Mouse (Mus musculus) Muller cell, postnatal 12 days (primary cell): Measurements from ENCODE around the gene Cdk9.

Experiments
- DNase-seq: peaks from one replicate; pipeline ENCODE4 v3.0.0-alpha.2; 2015; ENCODE audit errors: inconsistent ontology term

Gene Cdk9

GRCm38 (mm10) chr2:32734480-32734879, 21.6 kb upstream of the Cdk9 start:
- no peak for DNase-seq

- no peak for DNase-seq
Measured at GRCm38 (mm10) chr2:32732695-32733094, 19.8 kb upstream of the Cdk9 start.

- no peak for DNase-seq
Measured at GRCm38 (mm10) chr2:32731911-32732310, 19.0 kb upstream of the Cdk9 start.

- DNase-seq: peak; percentile 56
Measured at GRCm38 (mm10) chr2:32730854-32731253, 18.0 kb upstream of the Cdk9 start.

GRCm38 (mm10) chr2:32729547-32729946, 16.7 kb upstream of the Cdk9 start:
- no peak for DNase-seq

GRCm38 (mm10) chr2:32728463-32728862, 15.6 kb upstream of the Cdk9 start:
- DNase-seq: no peak

- DNase-seq: peak; percentile 96
Measured at GRCm38 (mm10) chr2:32727435-32727834, 14.6 kb upstream of the Cdk9 start.

- DNase-seq: no peak
Measured at GRCm38 (mm10) chr2:32724832-32725790, 12.2 kb upstream of the Cdk9 start.

- no peak for DNase-seq
Measured at GRCm38 (mm10) chr2:32724149-32724548, 11.3 kb upstream of the Cdk9 start.

GRCm38 (mm10) chr2:32722581-32722980, 9.7 kb upstream of the Cdk9 start:
- no peak for DNase-seq

GRCm38 (mm10) chr2:32722046-32722445, 9.2 kb upstream of the Cdk9 start:
- DNase-seq: no peak

- peak; percentile 43 for DNase-seq
Measured at GRCm38 (mm10) chr2:32720681-32721229, 7.9 kb upstream of the Cdk9 start, which contains the start of gene Sh2d3c. Gene Sh2d3c (plus strand): TSS chr2:32721055.

GRCm38 (mm10) chr2:32720053-32720452, 7.2 kb upstream of the Cdk9 start:
- DNase-seq: no peak

- DNase-seq: peak; percentile 57
Measured at GRCm38 (mm10) chr2:32718761-32719160, 5.9 kb upstream of the Cdk9 start.

- peak; percentile 58 for DNase-seq
Measured at GRCm38 (mm10) chr2:32714987-32715425, 2.1 kb upstream of the Cdk9 start.

GRCm38 (mm10) chr2:32714117-32714986, 1.5 kb upstream of the Cdk9 start:
- no peak for DNase-seq

- peak; percentile 98 for DNase-seq
Measured at GRCm38 (mm10) chr2:32712586-32712933, 316 bp downstream of the Cdk9 start.

GRCm38 (mm10) chr2:32712108-32712551, 746 bp downstream of the Cdk9 start:
- peak; percentile 82 for DNase-seq

- DNase-seq: no peak
Measured at GRCm38 (mm10) chr2:32711301-32712056, 1.4 kb downstream of the Cdk9 start.

GRCm38 (mm10) chr2:32710425-32710824, 2.5 kb downstream of the Cdk9 start:
- no peak for DNase-seq

- DNase-seq: no peak
Measured at GRCm38 (mm10) chr2:32709521-32710137, 3.2 kb downstream of the Cdk9 start.
